Mouse (Mus musculus) limb, embryonic 10.5 days (tissue): ENCODE results near the gene Map2k5. TPM values are rescaled to one million over a fixed set of nuclear protein-coding genes. Genes with fewer than 3 reads are reported as not detected.

Experiments
- DNase-seq: peaks from one replicate; pipeline ENCODE4 v3.0.0-alpha.2; 2017; ENCODE audit warnings: low spot score
- H3K27ac ChIP-seq: fragments of 300-500 bp; sonication (generic); 2 replicates; pipeline ENCODE4 v1.5.1; 2016; ENCODE audit warnings: mild to moderate bottlenecking
- H3K27me3 ChIP-seq: fragments of 300-500 bp; sonication (generic); 2 replicates; pipeline ENCODE4 v1.6.1; 2016; ENCODE audit warnings: low read depth, mild to moderate bottlenecking; ENCODE audit not compliant: poor library complexity, severe bottlenecking
- H3K36me3 ChIP-seq: fragments of 300-500 bp; sonication (generic); 2 replicates; pipeline ENCODE4 v1.6.1; 2016; ENCODE audit warnings: mild to moderate bottlenecking, moderate library complexity
- H3K4me1 ChIP-seq: fragments of 300-500 bp; sonication (generic); 2 replicates; pipeline ENCODE4 v1.6.1; 2016
- H3K4me3 ChIP-seq: fragments of 300-500 bp; sonication (generic); 2 replicates; pipeline ENCODE4 v1.5.1; 2016; ENCODE audit warnings: mild to moderate bottlenecking, moderate library complexity
- H3K9me3 ChIP-seq: fragments of 300-500 bp; sonication (generic); replicated peaks from 2 replicates; pipeline ENCODE4 v1.6.1; 2016; ENCODE audit warnings: mild to moderate bottlenecking
- WGBS: fragments of 180-500 bp; shearing (Covaris S2); methylation state at CpG from one replicate; pipeline ENCODE4 v1.1.7; 2016; 5-methylcytosine and 5-hydroxymethylcytosine counted together
- polyA plus RNA-seq: library from polyadenylated mRNA; unstranded; fragments of >200 nt; fragmentation: Nextera tagmentation; extraction: Ambion mirVana; gene quantifications from 2 replicates; pipeline ENCODE4 v1.2.1, GENCODE M21; 2016

The Map2k5 gene
- polyA plus RNA-seq, 1 experiment from 2014 or later, result 37.4 TPM

DNA sequence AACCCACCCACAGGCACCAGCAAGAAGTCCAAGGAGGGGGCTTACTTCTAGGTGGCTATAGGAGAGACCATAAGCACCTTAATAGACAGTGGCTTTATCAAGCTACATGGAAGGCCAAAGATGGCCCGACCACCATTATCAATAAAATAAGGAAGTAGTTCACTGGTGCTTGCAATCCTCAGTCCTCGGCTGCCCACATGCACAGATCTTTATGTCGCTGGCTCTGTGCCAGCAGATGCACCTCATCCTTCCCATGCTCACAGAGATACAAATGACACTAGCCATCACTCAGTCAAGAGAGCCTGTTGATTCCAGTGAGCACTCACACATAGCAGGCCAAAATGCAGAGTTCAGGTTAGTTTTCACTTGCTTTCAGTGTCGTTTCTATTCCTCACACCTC, 89.0 kb downstream of the Map2k5 start:
- H3K27ac ChIP-seq, result no peak overlapping the region
- H3K4me3 ChIP-seq, result no peak overlapping the region
- no peaks in the 10 kb centered on the region for H3K27me3 ChIP-seq
- DNase-seq, result no peak
- peaks cover 36% of the 10 kb centered on the region for H3K4me1 ChIP-seq
- 84% methylated on average over 4 of the region's 4 CpGs for WGBS
- H3K9me3 ChIP-seq, result no peaks in the 10 kb centered on the region
- H3K36me3 ChIP-seq, result peaks cover 19% of the 10 kb centered on the region

GRCm38 (mm10) chr9:63284392-63284791, 93.3 kb downstream of the Map2k5 start:
- DNase-seq, result no peak
- H3K27me3 ChIP-seq, result no peaks in the 10 kb centered on the region
- peaks cover 23% of the 10 kb centered on the region for H3K4me1 ChIP-seq
- whole genome bisulfite sequencing, result 89% methylated on average over 9 of the region's 9 CpGs
- H3K36me3 ChIP-seq, result peaks cover 24% of the 10 kb centered on the region
- no peaks in the 10 kb centered on the region for H3K9me3 ChIP-seq
- H3K4me3 ChIP-seq, result no peak overlapping the region
- H3K27ac ChIP-seq, result no peak overlapping the region

DNA sequence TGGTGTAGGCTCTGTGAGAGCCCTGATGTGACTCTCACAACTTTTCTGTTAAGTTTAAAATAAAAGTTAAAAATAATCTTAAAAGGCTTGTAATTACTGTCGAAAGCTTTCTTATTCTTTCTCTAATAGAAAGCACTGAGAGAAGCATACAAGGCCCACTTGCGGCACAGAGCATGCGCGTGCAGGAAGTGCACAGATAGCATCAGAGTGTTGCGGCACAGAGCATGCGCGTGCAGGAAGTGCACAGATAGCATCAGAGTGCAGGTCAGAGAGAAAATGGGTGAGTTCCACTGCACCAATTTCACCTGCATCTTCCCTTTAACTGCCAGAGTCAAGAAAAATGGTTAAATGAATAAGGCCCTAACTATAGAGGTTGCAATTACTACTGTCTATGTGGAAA, 95.7 kb downstream of the Map2k5 start:
- Histone ChIP-seq H3K27ac (no peak overlapping the region), H3K36me3 (peaks cover 16% of the 10 kb centered on the region), H3K4me1 (peaks cover 37% of the 10 kb centered on the region), H3K9me3 (no peaks in the 10 kb centered on the region), H3K4me3 (no peak overlapping the region), H3K27me3 (no peaks in the 10 kb centered on the region)
- WGBS, result 97% methylated on average over 7 of the region's 7 CpGs
- DNase-seq, result no peak

GRCm38 (mm10) chr9:63281086-63281485, 96.6 kb downstream of the Map2k5 start:
- H3K27ac ChIP-seq, result no peak overlapping the region
- WGBS, result 83% methylated on average over 2 of the region's 2 CpGs
- no peaks in the 10 kb centered on the region for H3K27me3 ChIP-seq
- H3K4me3 ChIP-seq, result no peak overlapping the region
- H3K4me1 ChIP-seq, result peaks cover 30% of the 10 kb centered on the region
- DNase-seq, result no peak
- H3K9me3 ChIP-seq, result no peaks in the 10 kb centered on the region
- peaks cover 18% of the 10 kb centered on the region for H3K36me3 ChIP-seq

DNA sequence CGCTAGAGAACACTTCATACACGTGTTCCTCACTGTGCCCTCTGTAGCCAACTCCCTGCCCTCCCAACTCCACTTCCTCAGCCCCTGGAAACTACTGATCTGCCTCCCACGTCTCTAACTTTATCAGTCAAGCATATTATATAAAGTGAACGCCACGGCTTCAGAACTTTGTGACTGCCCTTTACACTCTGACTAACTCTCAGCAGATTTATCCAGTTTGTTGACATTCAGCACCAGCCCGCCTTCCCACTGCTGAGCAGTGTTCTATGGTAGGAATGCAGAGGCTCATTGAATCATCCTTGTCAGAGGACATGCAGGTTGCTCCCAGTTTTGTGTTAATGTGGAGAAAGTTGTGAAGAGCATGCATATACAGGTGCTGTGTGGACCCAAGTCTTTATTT, 103.9 kb downstream of the Map2k5 start:
- Histone ChIP-seq H3K36me3 (peaks cover 8% of the 10 kb centered on the region), H3K4me3 (no peak overlapping the region), H3K4me1 (peaks cover 59% of the 10 kb centered on the region), H3K27ac (no peak overlapping the region), H3K27me3 (no peaks in the 10 kb centered on the region), H3K9me3 (no peaks in the 10 kb centered on the region)
- DNase-seq, result peak; percentile 20
- 89% methylated on average over 6 of the region's 6 CpGs for WGBS

GRCm38 (mm10) chr9:63269839-63270238, 107.9 kb downstream of the Map2k5 start:
- Histone ChIP-seq H3K27ac (peak overlapping the region; percentile 58), H3K27me3 (no peaks in the 10 kb centered on the region), H3K36me3 (peaks cover 4% of the 10 kb centered on the region; the same call in 1 of the 2 replicates), H3K4me3 (no peak overlapping the region), H3K4me1 (peaks cover 44% of the 10 kb centered on the region), H3K9me3 (no peaks in the 10 kb centered on the region)
- DNase-seq, result no peak
- WGBS, result 38% methylated on average over 3 of the region's 3 CpGs

GRCm38 (mm10) chr9:63263188-63263587, 114.5 kb downstream of the Map2k5 start:
- H3K27ac ChIP-seq, result no peak overlapping the region
- H3K4me3 ChIP-seq, result no peak overlapping the region
- H3K9me3 ChIP-seq, result no peaks in the 10 kb centered on the region
- WGBS, result 81% methylated on average over 1 of the region's 1 CpGs
- no peak for DNase-seq
- H3K4me1 ChIP-seq, result peaks cover 10% of the 10 kb centered on the region
- H3K27me3 ChIP-seq, result no peaks in the 10 kb centered on the region
- H3K36me3 ChIP-seq, result peaks cover 8% of the 10 kb centered on the region

- peaks cover 10% of the 10 kb centered on the region for H3K4me1 ChIP-seq
- no peak for DNase-seq
- WGBS, result 78% methylated on average over 3 of the region's 3 CpGs
- H3K36me3 ChIP-seq, result peaks cover 40% of the 10 kb centered on the region
- H3K9me3 ChIP-seq, result no peaks in the 10 kb centered on the region
- no peaks in the 10 kb centered on the region for H3K27me3 ChIP-seq
- no peak overlapping the region for H3K4me3 ChIP-seq
- no peak overlapping the region for H3K27ac ChIP-seq
Measured at GRCm38 (mm10) chr9:63258768-63259167, 118.9 kb downstream of the Map2k5 start.

DNA sequence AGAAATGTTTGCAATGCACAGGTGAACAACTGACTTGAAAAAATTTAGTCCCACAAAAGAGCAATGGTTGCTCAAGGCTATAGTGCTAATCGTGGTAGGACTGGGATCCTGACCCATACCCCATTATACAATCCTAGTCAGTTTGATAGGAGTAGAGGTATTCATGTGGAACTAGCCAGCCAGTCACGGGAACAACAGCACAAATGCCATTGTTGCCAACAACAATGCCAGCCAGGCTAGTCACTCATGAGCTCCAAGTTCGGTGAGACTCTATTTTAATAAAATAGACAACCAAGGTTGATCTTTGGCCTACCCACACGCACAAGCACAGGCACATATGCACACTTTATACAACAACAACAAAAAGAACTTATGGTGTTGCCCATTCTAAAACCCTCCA, 120.0 kb downstream of the Map2k5 start:
- Histone ChIP-seq H3K4me3 (no peak overlapping the region), H3K27me3 (no peaks in the 10 kb centered on the region), H3K36me3 (peaks cover 48% of the 10 kb centered on the region), H3K4me1 (peaks cover 10% of the 10 kb centered on the region), H3K9me3 (no peaks in the 10 kb centered on the region), H3K27ac (no peak overlapping the region)
- 89% methylated on average over 4 of the region's 4 CpGs for WGBS
- no peak for DNase-seq

GRCm38 (mm10) chr9:63250841-63251626, 126.7 kb downstream of the Map2k5 start:
- Histone ChIP-seq H3K4me3 (no peak overlapping the region), H3K27me3 (no peaks in the 10 kb centered on the region), H3K4me1 (peaks cover 14% of the 10 kb centered on the region), H3K9me3 (no peaks in the 10 kb centered on the region), H3K36me3 (peaks cover 44% of the 10 kb centered on the region), H3K27ac (no peak overlapping the region)
- 62% methylated on average over 19 of the region's 19 CpGs for WGBS
- DNase-seq, result no peak

DNA sequence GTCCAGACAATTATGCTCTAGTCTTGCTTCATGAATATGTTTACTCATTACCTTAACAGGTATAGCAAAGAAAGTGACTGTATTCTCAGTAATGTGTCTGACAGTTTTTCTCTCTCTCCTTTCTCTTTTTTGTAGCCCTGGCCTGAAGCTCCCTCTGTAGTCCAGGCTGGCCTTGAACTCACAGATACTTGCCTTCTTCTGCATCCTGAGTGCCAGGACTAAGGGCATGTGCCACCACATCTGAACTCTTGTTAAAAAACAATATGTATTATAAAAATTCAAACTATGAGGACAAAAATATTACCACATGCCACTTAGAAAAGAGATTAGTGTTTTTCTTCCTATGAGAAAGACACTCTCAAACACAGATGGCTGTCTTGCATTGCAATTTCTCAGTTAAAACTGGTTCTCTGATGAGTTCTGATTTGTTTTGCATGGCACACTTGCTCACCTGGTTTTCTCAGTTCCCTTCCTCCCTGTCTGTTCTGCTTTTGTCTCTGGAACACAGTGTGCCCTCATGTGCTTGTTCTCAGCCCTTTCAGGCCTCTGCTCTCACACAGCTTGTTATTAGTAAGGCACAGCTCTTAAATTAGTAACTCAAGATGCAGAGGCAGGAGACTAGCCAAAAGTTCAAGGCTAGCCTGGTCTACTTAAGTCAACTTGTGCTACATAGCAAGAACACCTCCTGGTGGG, 129.5 kb downstream of the Map2k5 start:
- Histone ChIP-seq H3K4me1 (peaks cover 14% of the 10 kb centered on the region), H3K27ac (no peak overlapping the region), H3K9me3 (no peaks in the 10 kb centered on the region), H3K36me3 (peaks cover 40% of the 10 kb centered on the region), H3K4me3 (no peak overlapping the region), H3K27me3 (no peaks in the 10 kb centered on the region)
- no peak for DNase-seq

GRCm38 (mm10) chr9:63246568-63247169, 131.0 kb downstream of the Map2k5 start:
- WGBS, result 75% methylated on average over 5 of the region's 5 CpGs
- H3K4me1 ChIP-seq, result peaks cover 30% of the 10 kb centered on the region
- H3K27ac ChIP-seq, result no peak overlapping the region
- no peaks in the 10 kb centered on the region for H3K9me3 ChIP-seq
- H3K4me3 ChIP-seq, result no peak overlapping the region
- H3K27me3 ChIP-seq, result no peaks in the 10 kb centered on the region
- H3K36me3 ChIP-seq, result peaks cover 33% of the 10 kb centered on the region
- no peak for DNase-seq

DNA sequence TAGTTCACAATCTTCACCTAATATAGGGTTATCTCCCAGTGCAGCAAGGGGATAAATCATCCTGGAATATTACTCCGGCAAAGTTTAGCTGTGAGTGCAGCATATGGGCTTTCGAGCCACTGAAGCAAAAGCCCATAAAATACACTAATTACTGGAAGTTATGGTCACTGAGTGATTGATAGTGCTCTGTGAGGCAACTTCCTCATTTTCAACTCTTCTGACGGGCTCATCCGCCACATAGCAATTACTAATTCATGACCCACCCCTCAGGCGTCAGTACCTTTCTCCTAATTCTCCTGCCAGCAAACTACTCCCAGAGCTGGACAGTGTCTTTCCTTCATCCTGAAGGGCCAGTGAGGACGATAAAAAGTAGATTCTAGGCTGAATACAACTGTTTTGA, 135.7 kb downstream of the Map2k5 start:
- H3K9me3 ChIP-seq, result no peaks in the 10 kb centered on the region
- no peaks in the 10 kb centered on the region for H3K27me3 ChIP-seq
- H3K27ac ChIP-seq, result 0 out of 2 replicates have a peak overlapping the region, but pooled peaks have one; percentile 61
- peak; percentile 45 for DNase-seq
- H3K4me3 ChIP-seq, result no peak overlapping the region
- H3K36me3 ChIP-seq, result peaks cover 20% of the 10 kb centered on the region
- H3K4me1 ChIP-seq, result peaks cover 47% of the 10 kb centered on the region
- 8% methylated on average over 6 of the region's 6 CpGs for WGBS
